Mouse (Mus musculus) megakaryocyte, embryonic 14.5 days (primary cell): ENCODE measurements at regions not wholly inside any gene's neighbourhood (a gene's known extent, or its start where the extent isn't known, plus 50 kb on each side); places are given as distances from the start of the nearest gene placed in this dataset.

Experiments
- H3K27me3 ChIP-seq: replicated peaks from 2 replicates; pipeline ENCODE3; 2012; ENCODE audit warnings: inconsistent platforms
- H3K36me3 ChIP-seq: replicated peaks from 2 replicates; pipeline ENCODE3; 2012; ENCODE audit warnings: low read length, inconsistent platforms, mixed read lengths
- H3K4me1 ChIP-seq: 2 replicates; pipeline ENCODE4 v1.6.1; 2012; ENCODE audit warnings: inconsistent platforms
- H3K4me3 ChIP-seq: replicated peaks from 2 replicates; pipeline ENCODE3; 2012; ENCODE audit warnings: moderate library complexity, mild to moderate bottlenecking, inconsistent platforms
- H3K9me3 ChIP-seq: 2 replicates; pipeline ENCODE4 v1.6.1; 2012; ENCODE audit warnings: inconsistent platforms
- FLI1 ChIP-seq: IDR thresholded peaks from 2 replicates; pipeline ENCODE4 v1.6.1; 2012; ENCODE audit warnings: low read length, inconsistent platforms, mixed read lengths
- GATA1 ChIP-seq: IDR thresholded peaks from 3 replicates; pipeline ENCODE4 v1.6.1; 2012; ENCODE audit warnings: mixed read lengths, low read length, inconsistent platforms, borderline replicate concordance

DNA sequence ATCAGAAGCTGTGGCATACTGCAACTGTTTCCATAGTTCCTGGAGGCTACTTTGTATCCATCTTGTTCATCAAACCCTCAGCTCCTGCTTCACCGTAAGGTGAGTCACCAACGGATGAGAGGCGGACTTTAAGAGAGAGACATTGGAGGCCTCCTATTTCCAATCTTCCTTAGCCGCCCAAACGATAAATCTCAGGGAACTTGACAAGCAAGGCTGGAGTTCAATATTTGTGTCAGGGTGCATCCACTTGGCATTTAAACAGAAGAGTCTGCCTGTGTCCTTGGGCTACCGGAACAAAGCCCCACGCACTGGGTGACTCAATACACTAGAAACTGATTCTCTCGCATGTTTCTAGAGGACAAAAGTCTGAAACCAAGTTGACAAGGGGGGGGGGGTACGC lies 76.1 kb upstream of the Rasgrf1 start:
- H3K36me3 ChIP-seq, result no peaks in the 10 kb centered on the region
- 0 out of 2 replicates have a peak, but pooled peaks cover 3% of the 10 kb centered on the region for H3K9me3 ChIP-seq
- H3K4me1 ChIP-seq, result peaks cover 4% of the 10 kb centered on the region; the same call in 1 of the 2 replicates
- no peak overlapping the region for H3K4me3 ChIP-seq
- no peak for TF ChIP-seq FLI1
- TF ChIP-seq GATA1, result no peak
- H3K27me3 ChIP-seq, result peaks cover 18% of the 10 kb centered on the region

DNA sequence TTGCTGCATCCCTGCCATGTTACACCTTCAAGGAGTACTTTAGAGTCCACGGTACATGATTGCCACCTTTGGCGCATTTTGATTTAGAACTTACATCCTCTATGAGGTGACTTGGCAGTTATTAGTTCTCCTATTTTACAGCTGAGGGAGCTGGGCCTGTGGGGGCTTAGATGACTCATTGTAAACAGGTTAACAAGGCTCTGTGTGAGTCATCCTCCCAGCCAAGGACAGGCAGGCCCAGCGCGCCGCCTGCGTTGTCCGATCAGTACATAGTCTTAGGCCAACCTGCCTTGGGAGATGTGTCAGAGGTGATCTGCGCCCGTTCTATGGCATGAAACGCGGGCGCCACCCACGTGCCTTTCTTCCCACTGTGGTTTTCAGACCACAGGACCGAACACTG lies 77.9 kb upstream of the Rasgrf1 start:
- Histone ChIP-seq H3K4me1 (peaks cover 12% of the 10 kb centered on the region), H3K36me3 (no peaks in the 10 kb centered on the region), H3K4me3 (peak overlapping the region; percentile 50), H3K27me3 (peaks cover 26% of the 10 kb centered on the region), H3K9me3 (0 out of 2 replicates have a peak, but pooled peaks cover 3% of the 10 kb centered on the region)
- TF ChIP-seq FLI1 (no peak), GATA1 (no peak)

DNA sequence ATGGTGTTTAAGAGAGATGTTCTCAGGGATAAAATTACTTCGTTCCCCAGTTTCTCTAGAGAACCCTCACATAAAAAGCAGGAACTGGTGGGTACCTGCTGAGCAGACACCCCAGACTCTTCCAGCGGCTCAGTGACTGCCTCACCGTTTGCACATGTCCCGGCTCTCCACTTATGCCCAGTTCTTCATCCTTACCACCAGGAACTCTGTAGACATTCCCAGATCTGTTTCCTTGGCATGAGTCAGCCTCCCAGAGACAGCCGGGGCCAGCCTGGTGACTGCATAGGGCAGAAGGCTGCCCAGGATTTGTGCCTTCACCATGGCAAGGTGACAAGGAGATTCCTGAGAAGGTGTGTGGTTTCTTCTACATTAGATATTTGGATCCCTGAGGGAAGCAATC lies 81.6 kb upstream of the Rasgrf1 start:
- no peaks in the 10 kb centered on the region for H3K9me3 ChIP-seq

DNA sequence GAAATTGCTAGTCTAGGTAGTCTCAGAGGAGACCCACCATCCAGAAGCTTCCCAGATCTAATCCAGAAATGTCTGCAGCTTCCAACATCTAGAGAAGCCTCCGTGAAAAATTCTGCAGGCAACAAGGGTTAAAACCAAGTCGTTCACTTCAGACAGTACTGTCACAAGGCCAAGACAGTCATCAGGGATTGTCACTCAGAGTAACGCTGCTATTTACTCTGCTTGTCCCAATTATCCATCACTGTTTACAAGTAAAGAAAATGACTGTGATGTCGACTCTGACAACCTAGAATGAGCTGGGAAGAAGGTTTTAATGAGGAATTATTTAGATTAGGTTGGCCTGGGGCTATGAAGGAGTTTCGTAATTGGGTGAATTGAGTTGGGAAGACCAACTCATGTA lies 82.1 kb upstream of the Rasgrf1 start:
- Histone ChIP-seq H3K27me3 (peaks cover 23% of the 10 kb centered on the region), H3K9me3 (no peaks in the 10 kb centered on the region)
- TF ChIP-seq GATA1 (no peak), FLI1 (no peak)

More for the DNA sequence above, 81.6 kb upstream of the Rasgrf1 start:
- Histone ChIP-seq H3K36me3 (no peaks in the 10 kb centered on the region), H3K4me3 (no peak overlapping the region), H3K4me1 (peaks cover 12% of the 10 kb centered on the region), H3K27me3 (peaks cover 22% of the 10 kb centered on the region)
- no peak for TF ChIP-seq GATA1
- TF ChIP-seq FLI1, result no peak

DNA sequence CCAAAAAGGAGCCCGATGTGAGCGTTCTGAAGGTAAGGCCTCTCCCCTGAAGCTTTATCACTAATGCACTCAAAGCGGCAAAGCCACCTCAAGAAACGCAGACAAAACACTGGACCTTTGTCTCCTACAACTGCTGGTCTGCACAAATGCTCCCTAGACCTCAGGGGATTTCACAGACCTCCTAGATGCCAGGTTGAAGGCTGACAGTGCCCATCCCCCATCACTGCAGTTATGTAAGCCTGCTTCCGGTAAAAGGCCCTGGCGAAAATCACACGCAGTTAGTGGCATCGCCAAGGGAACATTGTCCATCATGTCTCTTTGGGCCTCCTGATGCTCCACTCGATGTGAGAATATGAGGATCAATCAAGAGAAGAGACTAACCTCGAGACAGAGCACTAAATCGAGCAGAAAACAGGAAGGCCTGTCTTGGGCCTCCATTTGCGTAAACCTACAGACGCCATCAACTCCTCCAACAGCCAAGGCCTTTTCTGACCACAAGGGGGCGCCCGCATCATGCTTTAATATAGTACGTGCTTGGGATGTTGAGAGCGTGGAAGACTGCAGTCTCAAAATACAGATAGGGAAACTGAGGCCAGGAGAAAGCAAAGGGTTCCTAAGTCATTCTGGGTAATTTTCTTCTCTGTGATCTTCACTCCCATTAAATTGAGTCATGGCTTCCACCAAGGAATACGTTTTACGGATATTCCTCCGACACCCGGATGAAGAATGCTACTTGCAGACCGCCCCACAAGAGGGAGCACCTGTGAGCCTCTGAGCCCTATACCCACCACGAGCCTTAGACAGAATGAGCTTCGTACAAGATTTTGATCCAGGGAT lies 82.8 kb upstream of the Rasgrf1 start:
- H3K4me3 ChIP-seq, result peak overlapping the region; percentile 85
- H3K9me3 ChIP-seq, result no peaks in the 10 kb centered on the region
- peaks cover 25% of the 10 kb centered on the region for H3K27me3 ChIP-seq
- TF ChIP-seq GATA1 (no peak), FLI1 (no peak)
- H3K36me3 ChIP-seq, result no peaks in the 10 kb centered on the region
- H3K4me1 ChIP-seq, result peaks cover 11% of the 10 kb centered on the region

More for the DNA sequence above, 82.1 kb upstream of the Rasgrf1 start:
- peaks cover 12% of the 10 kb centered on the region for H3K4me1 ChIP-seq
- H3K36me3 ChIP-seq, result no peaks in the 10 kb centered on the region
- peak overlapping the region; percentile 85 for H3K4me3 ChIP-seq

DNA sequence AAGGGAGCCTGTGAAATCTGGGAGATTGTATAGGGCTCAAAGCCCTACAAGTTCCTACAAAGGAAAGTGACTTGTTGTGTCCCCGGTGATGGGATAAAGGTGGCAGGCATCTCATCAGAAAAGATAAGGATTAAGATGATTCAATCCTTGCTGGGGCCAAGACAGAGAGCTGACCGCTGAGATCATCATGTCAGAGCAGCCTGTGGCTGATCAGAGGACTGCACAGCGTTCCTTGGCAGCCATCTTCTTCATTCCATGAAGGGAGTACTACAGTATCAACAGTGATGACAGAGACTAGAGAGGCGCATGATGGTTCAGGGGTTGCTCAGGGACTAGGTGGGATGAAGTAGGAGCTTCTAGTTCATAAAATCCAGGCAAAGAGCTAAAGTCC lies 83.6 kb upstream of the Ankrd34c start:
- no peak for TF ChIP-seq GATA1
- TF ChIP-seq FLI1, result no peak
- Histone ChIP-seq H3K4me3 (no peak overlapping the region), H3K4me1 (peaks cover under 1% of the 10 kb centered on the region; the same call in 1 of the 2 replicates), H3K27me3 (peaks cover 4% of the 10 kb centered on the region), H3K9me3 (no peaks in the 10 kb centered on the region), H3K36me3 (no peaks in the 10 kb centered on the region)

DNA sequence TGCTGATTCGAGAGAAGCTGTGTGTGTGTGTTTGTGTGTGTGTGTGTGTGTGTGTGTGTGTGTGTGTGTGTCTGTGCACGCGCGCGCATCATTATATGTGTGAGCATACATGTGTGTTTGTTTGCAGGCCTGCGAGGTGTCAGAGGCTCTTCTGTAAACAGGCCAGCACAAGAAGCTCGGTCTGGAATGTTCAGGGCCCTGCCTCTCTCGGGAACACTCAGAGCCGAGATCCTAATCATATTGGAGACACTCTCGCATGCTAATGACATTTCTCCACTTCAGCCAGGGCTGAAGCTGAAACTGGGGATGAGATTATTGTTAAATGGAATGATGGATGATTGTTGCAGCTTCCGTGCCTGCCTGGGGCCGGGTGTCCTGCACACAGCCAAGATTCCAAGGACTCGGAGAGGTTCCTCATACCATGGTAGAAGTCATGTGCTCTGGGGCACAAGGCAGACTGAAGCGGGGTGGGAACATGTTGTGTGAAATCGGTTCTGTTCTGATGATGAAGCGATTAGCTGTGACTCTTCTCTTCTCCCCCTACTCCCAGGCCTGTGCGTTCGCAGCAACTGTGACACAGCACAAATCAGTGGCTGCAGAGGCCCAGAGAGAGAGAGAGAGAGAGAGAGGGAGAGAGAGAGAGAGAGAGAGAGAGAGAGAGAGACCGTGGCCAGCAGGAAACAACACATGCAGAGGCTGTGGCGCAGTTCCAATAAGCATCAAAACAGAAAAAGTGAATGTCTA lies 83.0 kb upstream of the Ankrd34c start:
- peaks cover 4% of the 10 kb centered on the region for H3K27me3 ChIP-seq
- no peaks in the 10 kb centered on the region for H3K4me1 ChIP-seq
- H3K4me3 ChIP-seq, result no peak overlapping the region
- H3K9me3 ChIP-seq, result no peaks in the 10 kb centered on the region
- no peaks in the 10 kb centered on the region for H3K36me3 ChIP-seq
- TF ChIP-seq FLI1 (no peak), GATA1 (no peak)

DNA sequence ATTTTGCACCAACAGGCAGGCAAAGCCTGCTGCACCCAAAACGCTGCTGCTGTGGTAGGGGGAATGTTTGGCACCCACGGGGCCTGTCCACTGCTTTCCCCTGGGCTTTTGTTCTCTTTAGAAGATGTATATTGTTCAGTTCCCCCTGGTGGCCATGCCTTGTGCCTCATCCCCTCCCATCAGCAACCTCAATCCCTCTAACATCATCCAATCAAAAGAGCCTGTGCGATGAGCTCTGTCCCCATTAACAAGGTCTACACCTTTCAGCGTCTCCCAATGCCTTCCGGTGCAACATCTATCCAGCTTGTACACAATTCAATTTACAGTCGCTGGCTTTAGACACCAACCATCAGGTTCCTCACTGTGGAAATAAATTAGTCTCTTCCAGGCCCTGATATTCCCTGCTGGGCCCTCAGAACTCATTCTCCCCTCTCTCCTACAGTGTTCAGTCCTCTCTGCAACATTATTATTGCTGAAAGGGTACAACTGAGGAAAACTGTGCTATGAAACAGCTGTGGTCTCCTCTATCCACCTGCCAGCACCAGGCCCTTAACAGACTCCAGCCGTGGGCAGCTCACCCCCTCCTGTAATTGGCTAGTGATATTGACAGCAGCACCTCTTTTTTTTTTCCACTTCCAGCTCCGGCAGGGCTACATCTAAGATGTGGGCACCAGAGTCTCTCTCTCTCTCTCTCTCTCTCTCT lies 75.5 kb upstream of the Ankrd34c start:
- TF ChIP-seq GATA1, result no peak
- no peak for TF ChIP-seq FLI1
- H3K36me3 ChIP-seq, result no peaks in the 10 kb centered on the region
- H3K4me1 ChIP-seq, result no peaks in the 10 kb centered on the region
- no peak overlapping the region for H3K4me3 ChIP-seq
- H3K9me3 ChIP-seq, result no peaks in the 10 kb centered on the region
- H3K27me3 ChIP-seq, result no peaks in the 10 kb centered on the region

DNA sequence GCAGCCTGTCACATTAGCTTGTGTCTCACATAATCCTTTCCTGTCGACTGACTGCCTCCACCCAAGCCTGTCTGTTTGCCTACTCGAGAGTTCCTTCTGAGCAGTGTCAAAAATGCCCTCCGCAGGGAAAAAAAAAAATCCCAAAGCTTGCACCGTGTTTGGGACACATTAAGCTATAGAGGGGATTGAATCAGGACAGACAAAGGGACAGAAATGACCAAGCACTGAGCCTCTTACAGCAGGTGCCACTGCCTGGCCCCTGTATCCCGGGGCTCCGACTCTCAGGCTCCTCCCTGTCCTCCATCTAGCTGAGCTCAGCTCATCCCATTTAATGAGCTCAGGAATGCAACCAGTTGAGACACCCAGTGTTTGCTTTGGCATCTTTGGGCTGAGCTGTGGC lies 69.1 kb upstream of the Ankrd34c start:
- Histone ChIP-seq H3K27me3 (peaks cover 2% of the 10 kb centered on the region), H3K4me3 (no peak overlapping the region), H3K9me3 (0 out of 2 replicates have a peak, but pooled peaks cover 2% of the 10 kb centered on the region), H3K4me1 (no peaks in the 10 kb centered on the region), H3K36me3 (no peaks in the 10 kb centered on the region)
- no peak for TF ChIP-seq FLI1
- TF ChIP-seq GATA1, result no peak
